Mouse (Mus musculus) liver, embryonic 11.5 days (tissue): Measurements from ENCODE around the gene Ube2s. TPM values are rescaled to one million over a fixed set of nuclear protein-coding genes. Genes with fewer than 3 reads are reported as not detected.

ENCODE experiments used
- ATAC-seq: fragments of 200-750 bp; cut with Nextera tagmentation; replicated peaks from 2 replicates; pipeline ENCODE4 v1.8.0; 2017; ENCODE audit warnings: moderate number of reproducible peaks, mild to moderate bottlenecking, moderate TSS enrichment, moderate library complexity; ENCODE audit not compliant: low FRiP score
- DNase-seq: peaks from one replicate; pipeline ENCODE4 v3.0.0-alpha.2; 2017; ENCODE audit warnings: low spot score
- H3K27ac ChIP-seq: fragments of 300-500 bp; sonication (generic); 2 replicates; pipeline ENCODE4 v1.5.1; 2014; ENCODE audit warnings: mild to moderate bottlenecking, low read depth, low read length, control low read depth
- H3K27me3 ChIP-seq: fragments of 300-500 bp; sonication (generic); replicated peaks from 2 replicates; pipeline ENCODE4 v1.6.1; 2014; ENCODE audit warnings: low read length, mixed read lengths; ENCODE audit not compliant: control insufficient read depth, insufficient read depth
- H3K36me3 ChIP-seq: fragments of 300-500 bp; sonication (generic); 2 replicates; pipeline ENCODE4 v1.6.1; 2014; ENCODE audit warnings: mild to moderate bottlenecking, low read length, moderate library complexity, mixed read lengths; ENCODE audit not compliant: control insufficient read depth, insufficient read depth
- H3K4me1 ChIP-seq: fragments of 300-500 bp; sonication (generic); replicated peaks from 2 replicates; pipeline ENCODE4 v1.6.1; 2014; ENCODE audit warnings: low read length, mixed read lengths; ENCODE audit not compliant: control insufficient read depth, insufficient read depth
- H3K4me2 ChIP-seq: fragments of 300-500 bp; sonication (generic); 2 replicates; pipeline ENCODE4 v1.6.1; 2014; ENCODE audit warnings: mild to moderate bottlenecking, control low read depth, moderate library complexity
- H3K4me3 ChIP-seq: fragments of 300-500 bp; sonication (generic); 2 replicates; pipeline ENCODE4 v1.5.1; 2014; ENCODE audit warnings: low read depth, low read length, control low read depth
- H3K9ac ChIP-seq: fragments of 300-500 bp; sonication (generic); 2 replicates; pipeline ENCODE4 v1.6.1; 2014; ENCODE audit warnings: low read depth, low read length, control low read depth
- H3K9me3 ChIP-seq: fragments of 300-500 bp; sonication (generic); 2 replicates; pipeline ENCODE4 v1.6.1; 2016; ENCODE audit warnings: low read length, inconsistent platforms, mixed read lengths; ENCODE audit not compliant: control insufficient read depth
- WGBS: fragments of 180-500 bp; shearing (Covaris S2); extraction: QIAGEN DNeasy Blood & Tissue Kit; methylation state at CpG from one replicate; pipeline ENCODE4 v1.1.7; 2014; 5-methylcytosine and 5-hydroxymethylcytosine counted together
- polyA plus RNA-seq: library from polyadenylated mRNA; unstranded; fragments of >200 nt; fragmentation: Nextera tagmentation; extraction: Ambion mirVana; gene quantifications from 2 replicates; pipeline ENCODE4 v1.2.1, GENCODE M21; 2014

Gene Ube2s
- polyA plus RNA-seq, 1 experiment from 2014 or later, result 402 TPM

GRCm38 (mm10) chr7:4792278-4793212, 19.8 kb downstream of the Ube2s start, which contains the start of gene Rpl28:
TSS of gene Rpl28 (plus strand) at chr7:4792874.
- peak; percentile 94 for DNase-seq
- ATAC-seq, result peak; percentile 81
- Histone ChIP-seq H3K9ac (peak within 1 kb of the TSS; percentile 100), H3K4me2 (peak within 1 kb of the TSS; percentile 97), H3K4me1 (peaks cover 18% of the 10 kb centered on the region), H3K27ac (peak within 1 kb of the TSS; percentile 97), H3K27me3 (no peaks in the 10 kb centered on the region), H3K4me3 (peak within 1 kb of the TSS; percentile 93), H3K9me3 (no peaks in the 10 kb centered on the region), H3K36me3 (peaks cover 31% of the 10 kb centered on the region)
- WGBS, result 1% methylated on average over 53 of the region's 54 CpGs

GRCm38 (mm10) chr7:4789436-4789935, 22.9 kb downstream of the Ube2s start, which contains the start of gene Tmem238:
TSS of gene Tmem238 (minus strand) at chr7:4789656.
- peak within 1 kb of the TSS; percentile 67 for H3K4me3 ChIP-seq
- H3K4me1 ChIP-seq, result peaks cover 16% of the 10 kb centered on the region
- 8% methylated on average over 36 of the region's 40 CpGs for WGBS
- peak within 1 kb of the TSS; percentile 78 for H3K27ac ChIP-seq
- H3K36me3 ChIP-seq, result peaks cover 9% of the 10 kb centered on the region
- ATAC-seq, result peak; percentile 32
- H3K9ac ChIP-seq, result peak within 1 kb of the TSS; percentile 87
- H3K4me2 ChIP-seq, result peak within 1 kb of the TSS; percentile 80
- no peak for DNase-seq
- H3K9me3 ChIP-seq, result no peaks in the 10 kb centered on the region
- H3K27me3 ChIP-seq, result no peaks in the 10 kb centered on the region

GRCm38 (mm10) chr7:4788499-4789435, 23.6 kb downstream of the Ube2s start:
- peak overlapping the region; percentile 67 for H3K4me3 ChIP-seq
- H3K4me1 ChIP-seq, result peaks cover 14% of the 10 kb centered on the region
- H3K9ac ChIP-seq, result peak overlapping the region; percentile 87
- peak overlapping the region; percentile 78 for H3K27ac ChIP-seq
- DNase-seq (peak; percentile 80), ATAC-seq (peak; percentile 59)
- H3K27me3 ChIP-seq, result no peaks in the 10 kb centered on the region
- H3K36me3 ChIP-seq, result peaks cover 3% of the 10 kb centered on the region
- peak overlapping the region; percentile 80 for H3K4me2 ChIP-seq
- WGBS, result 1% methylated on average over 63 of the region's 64 CpGs
- H3K9me3 ChIP-seq, result no peaks in the 10 kb centered on the region

GRCm38 (mm10) chr7:4783667-4784268, 28.6 kb downstream of the Ube2s start:
- peak overlapping the region; percentile 26; the same call in 1 of the 2 replicates for H3K9ac ChIP-seq
- H3K27ac ChIP-seq, result no peak overlapping the region; the same call in 1 of the 2 replicates
- 0 out of 2 replicates have a peak, but pooled peaks cover 2% of the 10 kb centered on the region for H3K36me3 ChIP-seq
- DNase-seq (no peak), ATAC-seq (peak; percentile 81)
- WGBS, result 59% methylated on average over 14 of the region's 14 CpGs
- H3K4me2 ChIP-seq, result peak overlapping the region; percentile 27; the same call in 1 of the 2 replicates
- H3K27me3 ChIP-seq, result peaks cover 5% of the 10 kb centered on the region
- H3K4me1 ChIP-seq, result peaks cover 20% of the 10 kb centered on the region
- no peak overlapping the region for H3K4me3 ChIP-seq
- H3K9me3 ChIP-seq, result no peaks in the 10 kb centered on the region

- H3K4me2 ChIP-seq, result no peak within 1 kb of the TSS; the same call in 1 of the 2 replicates
Measured at GRCm38 (mm10) chr7:4782759-4783158, 29.6 kb downstream of the Ube2s start, which contains the start of the genes Il11 and Tmem190. TSS of gene Il11 (minus strand) at chr7:4782859. TSS of gene Tmem190 (plus strand) at chr7:4782937.

GRCm38 (mm10) chr7:4782130-4782529, 30.3 kb downstream of the Ube2s start:
- H3K4me1 ChIP-seq, result peaks cover 18% of the 10 kb centered on the region
- peaks cover 21% of the 10 kb centered on the region for H3K27me3 ChIP-seq
- no peak overlapping the region for H3K4me2 ChIP-seq
- no peak overlapping the region for H3K9ac ChIP-seq
- ATAC-seq (no peak), DNase-seq (no peak)
- H3K36me3 ChIP-seq, result 0 out of 2 replicates have a peak, but pooled peaks cover 2% of the 10 kb centered on the region
- H3K9me3 ChIP-seq, result no peaks in the 10 kb centered on the region
- 39% methylated on average over 3 of the region's 3 CpGs for WGBS
- no peak overlapping the region for H3K27ac ChIP-seq
- H3K4me3 ChIP-seq, result no peak overlapping the region

More at GRCm38 (mm10) chr7:4782759-4783158, 29.6 kb downstream of the Ube2s start, which contains the start of the genes Il11 and Tmem190:
- 0 out of 2 replicates have a peak, but pooled peaks cover 2% of the 10 kb centered on the region for H3K36me3 ChIP-seq
- ATAC-seq (no peak), DNase-seq (no peak)
- H3K9me3 ChIP-seq, result no peaks in the 10 kb centered on the region
- H3K4me3 ChIP-seq, result no peak within 1 kb of the TSS
- H3K4me1 ChIP-seq, result peaks cover 19% of the 10 kb centered on the region
- peak within 1 kb of the TSS; percentile 26; the same call in 1 of the 2 replicates for H3K9ac ChIP-seq
- 80% methylated on average over 2 of the region's 2 CpGs for WGBS
- peaks cover 15% of the 10 kb centered on the region for H3K27me3 ChIP-seq
- no peak within 1 kb of the TSS for H3K27ac ChIP-seq

GRCm38 (mm10) chr7:4779921-4780320, 32.5 kb downstream of the Ube2s start:
- H3K27me3 ChIP-seq, result peaks cover 43% of the 10 kb centered on the region
- no peaks in the 10 kb centered on the region for H3K9me3 ChIP-seq
- WGBS, result 23% methylated on average over 5 of the region's 5 CpGs
- H3K36me3 ChIP-seq, result 0 out of 2 replicates have a peak, but pooled peaks cover 2% of the 10 kb centered on the region
- no peak for ATAC-seq
- H3K27ac ChIP-seq, result no peak overlapping the region
- H3K9ac ChIP-seq, result no peak overlapping the region
- no peak overlapping the region for H3K4me3 ChIP-seq
- no peak overlapping the region for H3K4me2 ChIP-seq
- no peak for DNase-seq
- peaks cover 24% of the 10 kb centered on the region for H3K4me1 ChIP-seq
